Mouse (Mus musculus): Measurements from ENCODE around the gene Gm20838. TPM values are rescaled to one million over a fixed set of nuclear protein-coding genes. Genes with fewer than 3 reads are reported as not detected.

Gm20838 gene
- not detected for polyA plus RNA-seq (2017; shearing (Covaris generic))

GRCm38 (mm10) chrY:33543064-33543463 lies at the start of gene Gm20838:
TSS of gene Gm20838 (minus strand) at chrY:33543164.

Data from inflammation-experienced regulatory T-cells, adult 16 weeks (primary cell).